Mouse (Mus musculus) myocyte (in vitro differentiated cells): ENCODE measurements at regions not wholly inside any gene's neighbourhood (a gene's known extent, or its start where the extent isn't known, plus 50 kb on each side); places are given as distances from the start of the nearest gene placed in this dataset.

Source experiments
- H3K27me3 ChIP-seq: one replicate; pipeline ENCODE4 v1.6.1; 2011; ENCODE audit not compliant: control insufficient read depth, insufficient read depth, insufficient read length
- H3K36me3 ChIP-seq: one replicate; pipeline ENCODE4 v1.6.1; 2011; ENCODE audit not compliant: control insufficient read depth, insufficient read depth
- H3K4me2 ChIP-seq: one replicate; pipeline ENCODE4 v1.6.1; 2011; ENCODE audit warnings: low read depth, control low read depth
- H3K4me3 ChIP-seq: one replicate; pipeline ENCODE4 v1.5.1; 2011; ENCODE audit warnings: mild to moderate bottlenecking, control low read depth, moderate library complexity
- H3K79me2 ChIP-seq: one replicate; pipeline ENCODE4 v1.6.1; 2011; ENCODE audit not compliant: control insufficient read depth, insufficient read depth
- H3ac ChIP-seq: one replicate; pipeline ENCODE4 v1.6.1; 2011; ENCODE audit not compliant: control insufficient read depth, insufficient read length
- CEBPB ChIP-seq: IDR thresholded peaks from 2 replicates; pipeline ENCODE4 v1.6.1; 2011; ENCODE audit warnings: mild to moderate bottlenecking, moderate library complexity; ENCODE audit not compliant: poor library complexity, insufficient read depth, severe bottlenecking
- E2F4 ChIP-seq: IDR thresholded peaks from one replicate; pipeline ENCODE4 v1.6.1; 2011; ENCODE audit warnings: mild to moderate bottlenecking, control low read depth, moderate library complexity; ENCODE audit not compliant: insufficient read depth
- MAX ChIP-seq: IDR thresholded peaks from one replicate; pipeline ENCODE4 v1.6.1; 2011; ENCODE audit warnings: low read depth, mild to moderate bottlenecking, control low read depth
- MYOD1 ChIP-seq, 3 experiments: IDR thresholded peaks; one replicate each; pipeline ENCODE4 v1.6.1; 2011; ENCODE audit warnings: control low read depth in 2 of 3, low read depth in 2 of 3, mild to moderate bottlenecking in 2 of 3, moderate library complexity in 1 of 3; ENCODE audit not compliant: insufficient read length in 2 of 3, control insufficient read depth in 1 of 3
- MYOG ChIP-seq, 3 experiments: IDR thresholded peaks; one replicate each; pipeline ENCODE4 v1.6.1; 2011; ENCODE audit warnings: control low read depth in 2 of 3, low read depth in 2 of 3, mild to moderate bottlenecking in 2 of 3; ENCODE audit not compliant: insufficient read length in 2 of 3, control insufficient read depth in 1 of 3, insufficient read depth in 1 of 3
- POLR2A ChIP-seq: IDR thresholded peaks from one replicate; pipeline ENCODE4 v1.6.1; 2011; ENCODE audit warnings: low read depth, mild to moderate bottlenecking, control low read depth, moderate library complexity; ENCODE audit not compliant: insufficient read length
- POLR2AphosphoS2 ChIP-seq: IDR thresholded peaks from one replicate; pipeline ENCODE4 v1.6.1; 2011; ENCODE audit warnings: low read depth, control low read depth; ENCODE audit not compliant: insufficient read length
- REST ChIP-seq: IDR thresholded peaks from one replicate; pipeline ENCODE4 v1.6.1; 2011; ENCODE audit warnings: mild to moderate bottlenecking, control low read depth, moderate library complexity; ENCODE audit not compliant: insufficient read depth, insufficient read length
- SRF ChIP-seq: IDR thresholded peaks from one replicate; pipeline ENCODE4 v1.6.1; 2011; ENCODE audit warnings: low read depth; ENCODE audit not compliant: control insufficient read depth, insufficient read length
- TCF12 ChIP-seq: IDR thresholded peaks from one replicate; pipeline ENCODE4 v1.6.1; 2011; ENCODE audit warnings: mild to moderate bottlenecking, control low read depth; ENCODE audit not compliant: poor library complexity, insufficient read depth, severe bottlenecking
- TCF3 ChIP-seq: IDR thresholded peaks from one replicate; pipeline ENCODE4 v1.6.1; 2011; ENCODE audit warnings: low read depth, control low read depth; ENCODE audit not compliant: insufficient read length
- USF1 ChIP-seq: IDR thresholded peaks from one replicate; pipeline ENCODE4 v1.6.1; 2011; ENCODE audit warnings: low read depth, mild to moderate bottlenecking, control low read depth, moderate library complexity

- Histone ChIP-seq H3K4me2 (no peak overlapping the region), H3K4me3 (no peak overlapping the region), H3K27me3 (no peaks in the 10 kb centered on the region), H3K36me3 (no peaks in the 10 kb centered on the region), H3ac (no peak overlapping the region), H3K79me2 (no peaks in the 10 kb centered on the region)
- TF ChIP-seq TCF12, result no peak
- TF ChIP-seq POLR2A, result no peak
- TF ChIP-seq SRF, result no peak
- no peak for TF ChIP-seq POLR2AphosphoS2
- TF ChIP-seq TCF3, result no peak
- TF ChIP-seq MAX, result no peak
- TF ChIP-seq MYOG (IDR thresholded peaks at IDR 0.05; ENCODE audit: control insufficient read depth in 1 of 3, insufficient read depth in 1 of 3, insufficient read length in 2 of 3, low read depth in 2 of 3), result no peak
- no peak for TF ChIP-seq E2F4
- no peak for TF ChIP-seq MYOD1 (IDR thresholded peaks at IDR 0.05; ENCODE audit: control insufficient read depth in 1 of 3, insufficient read length in 2 of 3, low read depth in 2 of 3)
- no peak for TF ChIP-seq CEBPB
- TF ChIP-seq REST, result no peak
Observed at GRCm38 (mm10) chr1:28332031-28332430, 448.0 kb downstream of the Gm597 start.

DNA sequence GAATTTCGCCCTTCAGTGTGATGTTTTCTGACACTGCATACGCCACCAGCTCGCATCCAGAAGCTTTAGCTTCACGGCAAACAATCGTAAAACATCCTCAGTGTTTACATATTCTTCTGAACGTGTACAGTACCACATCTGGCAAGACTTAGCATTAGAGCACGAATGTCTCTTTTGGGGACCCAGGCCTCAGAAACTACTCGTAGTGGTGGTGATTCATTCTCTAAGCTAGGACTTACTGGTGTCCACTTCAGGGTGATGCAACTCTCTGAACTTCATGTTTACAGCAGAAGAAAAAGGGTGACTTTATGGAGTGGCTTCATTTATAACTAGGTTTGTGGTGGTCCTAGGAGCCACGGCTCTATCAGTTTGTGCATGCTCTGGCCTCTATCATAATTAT, 451.1 kb downstream of the Gm597 start:
- H3K4me2 ChIP-seq, result peak overlapping the region; percentile 67
- no peaks in the 10 kb centered on the region for H3K36me3 ChIP-seq
- no peak overlapping the region for H3ac ChIP-seq
- peak; percentile 73 for TF ChIP-seq CEBPB
- TF ChIP-seq MYOG (IDR thresholded peaks at IDR 0.05; ENCODE audit: control insufficient read depth in 1 of 3, insufficient read depth in 1 of 3, insufficient read length in 2 of 3, low read depth in 2 of 3), result no peak
- H3K79me2 ChIP-seq, result no peaks in the 10 kb centered on the region
- no peaks in the 10 kb centered on the region for H3K27me3 ChIP-seq
- H3K4me3 ChIP-seq, result no peak overlapping the region

DNA sequence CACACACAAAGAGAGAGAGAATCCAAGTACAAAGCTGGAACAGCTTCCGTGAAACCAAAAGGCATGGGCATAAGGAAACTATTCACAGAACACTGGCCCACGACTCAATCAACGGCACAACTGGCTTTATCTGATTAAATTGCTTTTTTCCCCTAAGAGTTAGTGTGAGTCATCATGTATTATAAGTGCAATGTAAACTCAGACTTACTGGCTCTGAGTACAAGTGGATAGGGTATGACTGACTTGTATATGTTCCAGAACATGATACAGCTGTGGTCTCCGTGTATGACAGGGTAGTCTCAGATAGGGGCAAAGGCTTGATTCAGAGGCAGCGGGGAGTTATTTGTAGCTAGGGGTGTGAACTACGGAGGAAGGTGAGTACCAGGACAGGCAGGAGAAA, 451.5 kb downstream of the Gm597 start:
- no peaks in the 10 kb centered on the region for H3K27me3 ChIP-seq
- TF ChIP-seq CEBPB (no peak), USF1 (no peak), TCF12 (no peak), POLR2A (no peak), TCF3 (no peak), SRF (no peak), MYOG (IDR thresholded peaks at IDR 0.05; ENCODE audit: control insufficient read depth in 1 of 3, insufficient read depth in 1 of 3, insufficient read length in 2 of 3, low read depth in 2 of 3) (no peak), MAX (no peak), REST (no peak), MYOD1 (IDR thresholded peaks at IDR 0.05; ENCODE audit: control insufficient read depth in 1 of 3, insufficient read length in 2 of 3, low read depth in 2 of 3) (no peak), E2F4 (no peak), POLR2AphosphoS2 (no peak)
- H3K79me2 ChIP-seq, result no peaks in the 10 kb centered on the region
- H3ac ChIP-seq, result no peak overlapping the region
- H3K4me2 ChIP-seq, result peak overlapping the region; percentile 67
- no peak overlapping the region for H3K4me3 ChIP-seq
- no peaks in the 10 kb centered on the region for H3K36me3 ChIP-seq

DNA sequence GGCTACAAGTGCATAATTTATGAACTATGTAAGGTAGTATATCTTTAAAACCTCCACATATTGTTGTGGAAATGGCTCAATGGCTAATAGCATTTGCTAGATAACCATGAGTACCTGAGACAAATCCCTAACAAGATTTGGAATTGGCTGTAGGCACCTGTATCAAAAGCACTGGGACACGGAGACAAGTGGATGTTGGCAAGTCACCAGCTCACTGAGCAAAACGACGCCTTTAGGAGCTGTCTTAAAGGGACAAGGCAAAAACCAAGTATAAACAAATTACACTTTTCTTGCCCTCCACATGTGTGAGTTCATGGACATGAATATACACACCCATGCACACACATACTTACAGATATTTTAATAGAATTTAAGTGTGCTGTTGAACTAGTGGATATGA, 455.9 kb downstream of the Gm597 start:
- TF ChIP-seq TCF12 (no peak), E2F4 (no peak)
- no peaks in the 10 kb centered on the region for H3K79me2 ChIP-seq
- no peak overlapping the region for H3K4me2 ChIP-seq

More for the DNA sequence above, 455.9 kb downstream of the Gm597 start:
- Histone ChIP-seq H3K27me3 (no peaks in the 10 kb centered on the region), H3ac (no peak overlapping the region), H3K4me3 (no peak overlapping the region), H3K36me3 (no peaks in the 10 kb centered on the region)
